Mouse (Mus musculus): ENCODE results near the gene Echdc3. TPM values are rescaled to one million over a fixed set of nuclear protein-coding genes. Genes with fewer than 3 reads are reported as not detected.
A peak's percentile ranks its signal among the peaks of the same experiment; 100 is the strongest.

Gene Echdc3
- total RNA-seq (2021): 46.5 and 70.4 TPM in 2 replicates
- long read RNA-seq, transcript Echdc3-201 (5 exons, 1,851 nt): major isoform, 121 of 135 reads
- long read RNA-seq, partial matches to known transcripts: 0 of 135 reads
- long read RNA-seq, other reads (novel, unspliced or antisense): 10 of 135 reads

DNA sequence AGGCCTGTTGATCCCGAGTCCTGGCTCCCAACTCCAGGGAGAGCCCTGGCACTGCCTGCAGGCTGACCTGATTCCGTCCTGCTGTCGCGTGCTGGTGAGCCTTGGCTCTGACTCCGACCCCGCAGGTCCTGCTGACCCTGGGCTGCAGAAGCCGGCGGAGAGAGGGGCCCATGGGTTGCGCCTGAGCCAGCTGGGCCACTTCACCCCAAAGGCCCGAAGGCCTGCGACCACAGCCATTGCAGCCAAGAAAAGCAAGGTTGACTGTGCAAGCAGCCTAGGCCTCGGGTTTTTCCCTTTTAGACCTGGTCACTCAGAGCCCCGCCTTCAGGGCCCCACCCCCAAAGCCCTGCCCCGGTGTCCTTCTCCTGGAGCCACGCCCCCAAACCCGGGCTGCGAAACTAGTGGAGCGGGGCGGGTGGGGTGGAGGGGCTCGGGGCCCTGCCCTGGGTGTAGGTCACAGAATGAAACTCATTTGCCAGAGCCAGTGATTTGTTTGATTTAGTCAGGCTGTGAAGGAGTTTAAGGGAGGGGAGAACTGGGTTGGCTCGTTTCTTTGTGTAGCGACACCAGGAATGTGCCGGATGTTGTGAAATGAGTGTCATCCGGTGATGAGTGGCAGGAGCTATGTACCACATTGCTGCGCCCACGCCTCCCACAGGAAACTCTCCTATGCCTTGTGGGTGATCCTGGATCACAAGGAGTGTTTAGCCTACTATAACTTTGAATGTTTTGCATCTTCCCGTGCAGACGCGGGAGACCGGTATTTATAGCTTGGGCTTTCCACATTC is at the start of gene Echdc3:
TSS of gene Echdc3 (minus strand) at position 310 of the 788 bp plus-strand sequence.
- peak; percentile 90 for DNase-seq

DNA sequence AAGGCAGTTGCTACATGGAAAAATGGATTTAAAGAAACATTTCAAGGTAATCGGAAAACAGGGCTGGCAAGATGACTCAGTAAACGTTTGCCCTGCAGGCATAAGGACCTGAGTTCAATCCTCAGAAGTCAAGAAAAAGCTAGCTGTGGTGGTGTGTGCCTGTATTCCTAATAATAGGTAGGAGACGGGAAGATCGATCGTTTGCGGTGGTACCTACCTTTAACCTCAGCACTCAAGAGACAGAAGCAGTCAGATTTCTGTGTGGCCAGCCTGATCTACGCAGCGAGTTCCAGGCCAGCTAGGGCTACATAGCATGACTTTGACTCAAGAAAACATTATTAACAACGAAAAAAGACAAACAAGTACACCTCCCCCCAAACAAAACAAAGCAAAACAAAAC is 48.9 kb upstream of the Echdc3 start:
- DNase-seq: no peak

DNA sequence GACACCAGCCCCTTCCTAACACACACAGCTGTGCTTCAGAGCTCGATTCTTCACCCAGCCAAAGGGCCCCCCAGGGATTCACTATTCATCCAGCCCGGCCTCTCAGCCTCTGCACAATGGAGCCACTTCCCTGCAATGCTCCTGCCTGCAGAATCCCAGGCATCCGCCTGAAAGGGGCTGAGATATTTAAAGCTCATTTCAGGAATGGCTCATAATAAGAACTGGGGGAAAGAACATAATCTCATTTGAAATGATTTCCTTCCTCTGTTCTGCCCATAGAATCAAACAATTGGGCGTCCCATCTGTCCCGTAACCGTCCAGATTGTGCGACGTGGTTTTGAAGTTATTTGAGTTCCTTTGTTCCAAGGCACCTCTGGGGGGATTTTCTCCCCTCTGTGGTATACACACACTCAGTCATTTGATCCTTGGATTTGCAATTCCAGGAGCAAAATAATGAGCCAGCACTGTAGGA is 48.4 kb upstream of the Echdc3 start:
- DNase-seq: no peak

DNA sequence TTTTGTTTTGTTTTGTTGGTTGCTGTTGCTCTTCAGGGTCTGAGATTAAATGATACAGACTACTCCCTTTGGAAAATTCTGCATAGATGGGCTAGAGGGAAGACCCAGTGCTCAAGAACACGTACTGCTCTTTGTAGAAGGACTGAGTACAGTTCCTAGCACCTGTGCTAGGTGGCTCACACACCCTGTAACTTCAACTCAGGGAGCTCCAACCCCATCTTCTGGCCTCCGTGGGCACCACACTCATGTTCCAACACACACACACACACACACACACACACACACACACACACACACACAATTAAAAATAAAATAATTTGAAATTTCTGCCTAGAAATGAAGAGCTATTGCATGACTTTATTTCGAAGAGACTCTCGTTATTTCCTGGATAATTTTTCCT is 47.8 kb upstream of the Echdc3 start:
- DNase-seq: no peak

DNA sequence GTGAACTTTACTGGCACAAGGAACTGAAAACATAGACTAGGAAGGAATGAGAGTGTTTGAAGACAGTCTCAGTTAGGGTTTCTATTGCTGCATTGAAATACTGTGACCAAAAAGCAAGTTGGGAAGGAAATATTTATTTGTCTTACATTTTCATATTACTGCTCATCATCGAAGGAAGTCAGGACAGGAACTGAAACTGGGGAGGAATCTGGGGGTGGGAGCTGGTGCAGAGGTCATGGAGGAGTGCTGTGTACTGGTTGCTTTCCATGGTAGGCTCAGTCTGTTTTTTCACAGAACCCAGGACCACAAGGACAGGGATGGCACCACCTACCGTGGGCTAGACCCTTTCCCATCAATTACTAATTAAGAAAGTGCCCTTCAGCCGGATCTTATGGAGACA is 46.3 kb upstream of the Echdc3 start:
- no peak for DNase-seq

DNA sequence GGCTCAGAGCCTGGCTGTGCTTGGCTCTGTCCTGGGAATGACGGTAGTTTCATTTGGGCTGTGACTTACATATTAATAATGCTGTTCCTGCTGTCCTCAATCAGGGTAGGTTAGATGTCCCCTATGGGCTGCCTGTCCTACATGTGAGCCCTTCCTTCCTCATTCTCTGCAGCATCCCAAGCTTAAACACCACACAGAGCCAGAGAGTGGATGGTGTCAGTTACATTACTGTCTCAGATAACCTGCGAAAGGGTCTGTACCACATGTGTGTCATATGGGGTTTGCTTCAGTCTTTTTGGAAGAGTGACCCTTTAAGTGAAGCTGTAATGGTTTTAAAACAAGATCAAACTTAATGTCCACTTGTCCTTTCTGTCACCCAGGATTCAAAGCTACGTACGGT is 45.2 kb upstream of the Echdc3 start:
- no peak for DNase-seq

DNA sequence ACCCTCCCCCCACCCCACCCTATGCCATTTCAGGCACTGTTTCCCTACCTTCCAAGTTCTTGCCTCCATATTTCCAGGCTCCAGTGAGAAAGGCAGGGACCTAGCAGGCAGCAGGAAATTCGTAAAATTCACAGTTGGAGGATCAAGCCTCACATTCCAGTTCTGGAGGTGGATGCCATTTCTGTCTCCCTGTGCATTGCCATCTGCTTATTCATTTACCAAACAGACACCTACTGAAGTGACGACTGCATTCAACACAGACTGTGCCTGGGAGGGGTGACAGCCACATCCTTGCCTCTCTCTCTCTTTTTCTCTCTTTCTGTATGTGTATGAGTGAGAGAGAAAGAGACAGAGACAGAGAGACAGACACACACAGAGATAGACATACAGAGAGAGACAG is 44.3 kb upstream of the Echdc3 start:
- no peak for DNase-seq

DNA sequence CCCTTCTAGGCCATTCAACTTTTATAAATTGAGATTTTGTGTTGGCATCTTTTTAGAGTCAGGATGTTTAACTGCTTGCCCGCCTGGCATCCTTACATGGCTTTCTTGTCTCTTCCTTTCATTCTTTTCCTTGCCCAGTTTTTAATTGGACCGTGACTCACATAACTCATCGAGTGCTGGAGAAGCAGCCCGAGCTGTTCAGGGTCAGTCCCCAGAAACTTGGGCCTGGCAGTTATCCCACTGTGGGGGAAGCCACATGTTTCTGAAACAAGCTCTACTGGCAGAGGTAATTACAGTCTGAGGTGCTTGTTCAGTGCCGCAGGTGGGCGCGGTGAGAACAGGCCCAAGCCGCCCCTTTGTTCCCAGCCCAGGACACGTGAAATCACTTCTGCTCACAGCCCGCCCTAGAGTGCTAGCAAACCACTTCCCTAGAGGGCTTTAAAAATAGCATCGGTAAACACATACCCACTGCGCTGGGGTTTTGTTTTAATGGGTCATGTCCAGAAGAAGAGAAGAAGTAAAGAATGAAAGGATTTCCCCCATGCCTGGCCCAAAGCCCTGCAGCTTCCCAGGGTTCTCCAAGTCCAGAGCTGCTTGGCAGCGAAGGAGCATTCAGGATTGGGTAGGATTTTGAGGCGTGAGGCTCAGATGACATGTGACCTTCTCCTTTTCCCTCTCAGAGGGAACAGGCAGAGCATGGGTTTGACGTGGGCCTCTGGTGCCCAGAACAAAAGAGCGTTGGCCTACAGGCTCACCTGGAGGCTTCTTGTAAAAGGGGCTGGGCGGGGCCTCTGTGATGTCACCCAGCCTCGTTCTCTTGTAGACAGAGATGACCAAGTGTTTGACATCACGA is 43.4 kb upstream of the Echdc3 start:
- DNase-seq: peak; percentile 71

DNA sequence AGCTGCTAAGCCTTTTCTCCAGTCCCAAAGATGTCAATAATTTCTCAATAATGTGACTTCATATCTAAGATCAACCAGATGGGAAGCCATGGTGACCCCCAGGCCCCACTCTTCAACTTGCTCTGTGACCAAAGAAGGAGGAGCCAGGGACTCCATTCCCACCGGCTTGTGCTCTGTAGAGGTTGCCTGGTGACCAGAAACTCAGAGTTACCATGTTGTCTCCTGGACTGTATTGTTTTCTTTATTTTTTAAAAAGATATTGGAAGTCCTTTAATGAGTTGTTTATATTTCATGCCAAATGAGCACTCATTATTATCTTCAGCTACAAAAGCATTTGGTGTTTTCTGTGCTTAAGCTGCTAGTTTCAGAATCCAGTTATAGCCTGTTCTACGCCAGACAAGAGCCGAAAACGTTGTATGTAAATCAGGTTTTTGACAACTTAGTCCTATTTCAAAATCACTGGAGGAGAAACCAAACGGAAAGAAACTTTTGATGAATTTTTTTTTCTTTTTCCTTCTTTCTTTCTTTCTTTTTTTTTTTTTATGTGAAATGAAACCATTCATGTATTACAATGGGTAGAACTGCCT is 42.7 kb upstream of the Echdc3 start:
- no peak for DNase-seq

DNA sequence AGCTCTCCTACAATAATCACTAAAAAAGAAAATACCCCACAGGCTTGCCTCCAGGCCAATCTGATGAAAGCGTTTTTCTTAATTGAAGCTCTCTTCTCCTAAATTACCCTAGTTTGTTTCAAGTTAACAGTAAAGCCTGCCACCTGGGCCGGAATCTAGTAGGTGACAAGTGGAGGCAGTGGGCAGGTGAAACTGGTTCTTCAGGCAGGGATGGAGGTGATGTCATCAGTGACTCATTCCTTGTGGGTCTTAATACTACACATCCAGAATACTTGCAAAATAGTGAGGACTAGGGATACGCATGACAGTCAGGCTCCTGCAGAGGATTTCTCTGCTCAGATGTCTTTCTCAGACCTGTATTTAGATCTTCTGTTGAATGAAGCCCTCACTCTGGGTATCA is 39.7 kb upstream of the Echdc3 start:
- no peak for DNase-seq

DNA sequence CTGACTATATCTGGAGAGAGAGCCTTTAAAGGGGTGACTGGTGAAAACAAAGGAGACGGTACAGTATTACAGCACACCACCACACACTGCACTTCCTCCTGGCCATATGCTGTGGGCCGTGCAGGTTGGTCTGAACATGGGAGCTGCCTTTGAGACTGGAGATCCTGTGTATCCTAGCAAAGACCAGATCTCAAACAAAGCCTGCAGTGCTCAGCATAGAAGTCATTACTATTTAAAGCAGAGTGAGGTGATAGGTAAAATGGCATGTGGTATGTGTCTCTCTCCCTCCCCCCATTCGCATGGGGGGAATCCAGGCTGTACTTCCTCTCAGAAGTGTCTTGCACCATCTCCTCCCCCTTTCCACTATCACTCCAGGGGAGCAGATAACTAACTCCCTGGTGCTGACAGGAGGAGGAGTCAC is 38.3 kb upstream of the Echdc3 start:
- no peak for DNase-seq

DNA sequence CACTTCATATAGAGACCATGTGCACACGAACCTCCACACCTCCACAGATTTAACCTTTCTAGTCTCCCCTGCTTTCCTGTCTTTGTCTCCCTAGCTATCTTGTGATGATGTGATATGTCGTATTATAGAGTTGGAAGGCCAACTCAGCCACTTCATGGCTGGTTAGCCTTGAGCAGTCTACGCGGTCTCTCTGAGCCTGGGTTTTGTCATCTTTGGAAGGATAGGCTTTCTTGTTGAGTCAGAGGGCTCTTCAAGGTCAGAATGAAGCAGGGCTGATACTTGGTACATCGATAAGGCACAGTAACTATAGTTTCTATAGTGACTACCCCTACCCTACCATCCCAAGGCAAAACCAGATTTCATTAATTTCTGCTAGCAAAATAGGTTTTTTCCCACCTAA is 28.6 kb upstream of the Echdc3 start:
- no peak for DNase-seq

DNA sequence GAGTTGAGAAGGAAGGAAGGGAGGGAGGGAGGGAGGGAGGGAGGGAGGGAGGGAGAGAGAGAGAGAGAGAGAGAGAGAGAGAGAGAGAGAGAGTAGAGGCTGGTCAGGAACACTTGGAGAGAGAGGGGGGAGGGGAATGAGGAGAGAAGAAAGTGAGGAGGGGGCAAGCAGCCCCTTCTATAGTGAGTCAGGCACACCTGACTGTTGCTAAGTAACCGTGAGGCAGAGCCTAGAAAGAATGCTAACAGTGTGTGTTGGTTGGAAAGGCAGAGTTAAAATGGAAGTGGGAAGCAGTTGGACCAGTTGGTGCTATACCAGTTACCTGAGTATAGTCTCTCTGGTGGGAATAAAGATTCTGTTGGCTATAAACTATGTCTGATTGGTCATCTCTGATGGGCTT is 27.2 kb upstream of the Echdc3 start:
- no peak for DNase-seq

DNA sequence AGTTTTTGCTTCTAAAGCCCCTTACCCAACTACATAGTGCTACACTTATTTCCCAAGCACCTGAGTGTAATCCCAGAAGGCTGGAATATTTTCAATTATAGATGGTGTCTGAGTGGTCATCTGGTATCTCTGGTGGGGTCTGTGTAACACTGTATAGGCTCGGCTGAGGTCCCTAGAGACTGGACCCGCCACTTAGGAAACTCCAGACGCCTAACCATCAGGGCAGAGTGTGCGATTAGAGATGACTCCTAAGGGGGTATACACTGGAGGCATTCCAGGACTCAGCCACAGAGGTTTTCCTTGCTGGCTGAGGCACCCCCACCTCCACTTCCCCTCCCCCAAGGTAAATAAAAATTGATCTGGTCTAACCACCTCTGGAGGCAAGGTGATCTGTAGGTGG is 26.5 kb upstream of the Echdc3 start:
- DNase-seq: no peak

DNA sequence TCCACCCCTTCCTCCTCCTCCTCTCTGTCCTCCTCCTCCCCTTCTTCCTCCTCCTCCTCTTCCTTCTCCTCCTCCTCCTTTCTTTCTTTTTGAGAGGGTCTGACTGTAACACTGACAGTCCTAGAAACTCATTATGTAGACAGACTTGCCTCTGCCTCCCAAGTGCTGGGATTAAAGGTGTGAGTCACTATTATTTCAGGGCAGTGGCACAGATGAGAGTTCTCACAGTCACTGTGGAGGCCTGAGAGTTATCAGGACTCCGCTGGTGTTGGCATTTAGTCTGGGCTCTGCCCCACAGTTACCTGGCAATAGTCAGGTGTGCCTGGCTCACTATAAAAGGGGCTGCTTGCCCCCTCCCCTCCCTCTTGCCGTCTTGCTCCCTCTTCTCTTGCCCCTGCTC is 25.8 kb upstream of the Echdc3 start:
- no peak for DNase-seq

DNA sequence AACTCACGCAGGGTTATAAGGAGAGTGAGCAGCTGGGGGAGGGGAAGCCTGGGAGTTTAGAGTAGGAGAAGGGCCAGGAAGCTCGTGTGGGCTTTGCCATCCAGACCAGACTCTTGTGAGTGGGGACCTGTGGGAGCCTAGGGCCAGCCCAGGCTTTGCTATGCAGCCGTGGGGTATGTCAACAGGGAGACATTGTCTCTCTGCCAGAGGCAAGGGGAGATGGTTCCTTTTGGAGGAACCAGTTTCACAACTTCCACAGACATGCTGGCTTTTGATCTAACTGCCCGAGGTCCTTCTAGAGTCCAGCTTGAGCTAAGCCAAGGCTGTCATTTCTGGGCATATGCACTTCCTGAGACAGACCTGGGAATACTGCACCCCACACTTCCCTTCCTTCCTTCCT is 25.4 kb upstream of the Echdc3 start:
- DNase-seq: no peak

DNA sequence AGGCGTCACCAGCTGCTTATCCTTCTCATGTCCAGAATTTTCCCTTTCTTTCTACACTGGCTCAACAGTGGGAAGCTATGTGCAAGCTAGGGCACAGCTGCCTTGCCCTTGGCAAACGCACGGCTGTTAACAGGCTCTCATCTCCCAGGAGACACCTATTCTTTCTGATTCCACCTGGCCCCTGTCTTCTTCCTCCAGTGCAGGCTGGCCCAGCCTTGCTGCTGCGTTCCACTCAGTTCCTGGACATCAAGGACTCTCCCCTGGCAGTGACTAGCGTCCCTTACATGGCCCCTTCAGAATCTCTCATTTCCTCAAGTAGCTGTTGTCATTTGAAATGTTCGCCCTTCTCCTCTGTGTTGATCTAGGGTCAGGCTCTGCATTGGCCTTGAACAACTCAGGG is 20.5 kb upstream of the Echdc3 start:
- DNase-seq: no peak

DNA sequence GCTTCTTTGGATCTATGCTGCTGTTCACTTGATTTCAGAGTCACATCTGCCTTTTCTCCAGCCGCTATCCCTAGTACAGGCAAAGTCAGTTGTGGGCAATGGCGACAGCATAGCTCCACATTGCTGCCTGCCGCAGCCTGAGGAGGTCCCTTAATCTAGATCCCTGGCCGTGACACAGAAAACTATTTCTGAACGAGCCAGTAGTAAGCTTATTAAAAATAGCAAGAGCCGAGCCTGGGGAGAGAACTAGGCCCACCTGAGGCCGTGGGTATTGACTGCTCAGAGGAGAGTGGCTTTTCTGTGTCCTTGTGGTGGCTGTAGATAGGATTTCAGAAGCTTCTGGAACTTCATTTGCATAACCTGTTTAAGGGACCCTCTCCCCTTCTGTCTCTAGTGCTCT is 19.9 kb upstream of the Echdc3 start:
- DNase-seq: no peak

DNA sequence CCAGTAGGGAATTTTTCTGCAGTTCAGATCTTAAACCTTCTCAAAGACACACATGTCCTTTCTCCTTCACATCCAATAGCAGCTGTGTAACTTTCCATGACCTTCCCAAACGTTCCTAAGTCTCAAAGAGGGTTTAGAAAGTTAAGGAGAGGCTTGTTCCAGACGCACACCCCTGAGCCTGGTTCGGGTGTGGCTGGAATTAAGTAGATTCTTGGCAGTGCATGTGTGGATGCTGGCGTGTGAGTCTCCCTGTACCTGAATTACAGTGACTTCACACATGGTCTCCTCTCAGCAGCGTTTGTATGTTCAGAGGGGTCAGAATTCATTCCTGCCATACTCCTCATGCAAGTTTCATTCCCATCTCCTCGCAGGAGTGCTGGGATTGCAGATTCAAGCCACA is 18.0 kb upstream of the Echdc3 start:
- no peak for DNase-seq

DNA sequence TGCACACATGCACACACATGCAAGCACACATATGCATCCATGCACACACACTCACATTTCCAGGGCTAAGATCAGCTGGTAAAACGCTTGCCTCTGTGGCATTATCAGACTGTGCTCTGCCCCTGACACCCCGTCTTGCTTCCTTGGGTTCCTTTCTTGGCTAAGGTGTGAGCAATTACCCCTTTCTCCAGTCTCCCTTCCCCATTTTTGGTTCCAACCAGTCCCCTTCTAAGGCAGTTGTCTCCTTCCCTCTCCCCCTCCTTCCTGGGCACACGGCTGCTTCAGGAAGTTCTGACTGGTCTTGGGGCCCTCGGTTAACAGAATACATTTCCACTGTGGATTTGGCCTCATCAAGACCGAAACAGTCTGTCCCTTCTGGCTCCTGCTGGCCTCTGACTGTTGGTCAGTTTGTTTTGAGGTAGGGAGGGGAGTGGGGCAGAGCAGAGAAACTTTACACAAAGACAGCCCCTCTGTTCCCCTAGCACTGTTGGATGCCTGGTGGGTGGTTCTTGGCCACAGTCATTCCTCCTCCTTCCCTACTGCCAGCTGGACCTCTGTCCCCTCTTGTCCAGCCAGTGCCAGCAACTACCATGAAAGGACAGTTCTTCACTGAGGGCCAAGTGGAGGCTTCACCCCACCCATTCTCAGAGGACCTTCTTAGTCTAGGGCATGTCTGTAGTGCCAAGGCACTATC is 16.9 kb upstream of the Echdc3 start:
- DNase-seq: no peak

DNA sequence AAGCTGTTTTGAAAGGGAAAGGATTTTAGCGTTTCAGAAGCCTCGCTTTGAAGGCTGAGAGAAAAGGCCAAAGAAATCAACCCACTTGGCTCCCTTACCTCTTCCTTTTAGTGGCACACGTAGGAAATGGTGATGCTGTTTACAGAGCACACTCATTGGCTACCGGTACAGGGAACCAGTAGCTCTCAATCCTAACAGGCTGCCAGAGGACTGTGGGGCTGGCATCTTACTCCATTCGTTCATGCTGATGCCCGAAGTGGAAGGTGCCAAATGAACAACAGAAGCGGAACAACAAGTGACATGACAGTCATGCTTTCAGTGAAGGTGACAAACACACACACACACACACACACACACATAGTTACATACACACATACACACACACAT is 14.2 kb upstream of the Echdc3 start:
- DNase-seq: no peak

DNA sequence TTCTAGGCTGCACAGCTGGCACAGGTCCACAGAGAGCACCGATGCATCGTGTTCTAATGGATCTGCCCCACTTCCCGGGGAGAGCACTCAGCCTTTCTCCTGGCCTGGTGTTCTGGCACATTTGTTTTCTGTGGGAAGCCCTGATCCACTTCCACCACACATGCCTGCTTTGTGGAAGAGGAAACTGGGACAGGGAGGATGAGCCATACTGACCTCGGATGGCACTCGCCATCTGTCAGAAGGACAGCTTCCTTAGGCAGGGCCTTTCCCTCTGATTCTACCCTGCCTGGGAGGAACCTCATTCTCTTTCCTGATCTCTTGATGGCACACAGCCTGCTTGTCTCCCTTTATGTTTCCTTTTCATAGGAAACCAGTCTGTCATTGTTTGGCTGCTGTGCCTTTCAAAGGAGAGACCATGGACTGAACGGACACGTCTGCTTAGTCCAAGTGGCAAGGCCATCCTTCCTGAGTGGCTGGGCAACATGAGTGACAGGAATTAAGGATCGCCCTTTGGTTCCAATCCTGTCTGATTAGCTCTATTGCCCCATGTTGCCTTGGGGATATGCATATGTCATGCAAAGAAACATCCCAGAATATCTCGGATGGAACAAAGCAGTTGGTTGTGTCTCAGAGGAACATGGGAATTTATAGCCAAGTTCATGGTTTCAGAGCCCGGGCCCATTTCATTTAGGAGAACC is 13.7 kb upstream of the Echdc3 start:
- peak; percentile 31 for DNase-seq

Data from adrenal gland, postnatal 25 days (tissue).